Mouse (Mus musculus) heart, adult 2 months (tissue): Measurements from ENCODE around the gene Rwdd2a.

Experiments
- CTCF ChIP-seq: fragments of 200-600 bp; IDR thresholded peaks from 2 replicates; pipeline ENCODE4 v1.8.1; 2022; ENCODE audit warnings: antibody characterized with exemption, mild to moderate bottlenecking, moderate library complexity
- EP300 ChIP-seq: fragments of 200-500 bp; IDR thresholded peaks from 2 replicates; pipeline ENCODE4 v1.6.1; 2011; ENCODE audit warnings: low read depth, low read length, control low read depth; ENCODE audit not compliant: insufficient read depth
- POLR2A ChIP-seq: fragments of 200-500 bp; IDR thresholded peaks from 2 replicates; pipeline ENCODE4 v1.6.1; 2011; ENCODE audit warnings: mild to moderate bottlenecking, low read depth, low read length, control low read depth; ENCODE audit not compliant: insufficient read depth

- TF ChIP-seq CTCF (no peak), POLR2A (no peak), EP300 (no peak)
These were observed 11.2 kb upstream of the Rwdd2a start for GRCm38 (mm10) chr9:86560543-86560942.
